Mouse (Mus musculus) brain, embryonic 14.5 days (tissue): ENCODE results near the gene P2ry10b.

Experiments
- CTCF ChIP-seq: fragments of 200-500 bp; IDR thresholded peaks from 2 replicates; pipeline ENCODE4 v1.5.1; 2012; ENCODE audit warnings: inconsistent platforms, mild to moderate bottlenecking, moderate library complexity, borderline replicate concordance; ENCODE audit not compliant: insufficient read depth, insufficient read length; ENCODE audit errors: extremely low read depth
- POLR2A ChIP-seq: fragments of 200-500 bp; IDR thresholded peaks from 2 replicates; pipeline ENCODE4 v1.6.1; 2012; ENCODE audit warnings: mild to moderate bottlenecking, inconsistent platforms, borderline replicate concordance; ENCODE audit not compliant: poor library complexity, insufficient read depth, insufficient read length, severe bottlenecking; ENCODE audit errors: extremely low read depth

GRCm38 (mm10) chrX:107217577-107218090 is 68.9 kb downstream of the P2ry10b start:
- no peak for TF ChIP-seq CTCF
- TF ChIP-seq POLR2A, result no peak
